Mouse (Mus musculus) heart, embryonic 15.5 days (tissue): ENCODE data around the gene Fubp3. TPM values are rescaled to one million over a fixed set of nuclear protein-coding genes. Genes with fewer than 3 reads are reported as not detected.

Experiments
- ATAC-seq: fragments of 200-750 bp; cut with Nextera tagmentation; replicated peaks from 2 replicates; pipeline ENCODE4 v1.8.0; 2017; ENCODE audit warnings: low read depth, moderate TSS enrichment; ENCODE audit not compliant: insufficient number of reproducible peaks, insufficient read depth, low FRiP score
- H3K27ac ChIP-seq: fragments of 300-500 bp; sonication (generic); 2 replicates; pipeline ENCODE4 v1.5.1; 2015; ENCODE audit warnings: mild to moderate bottlenecking, inconsistent platforms
- H3K27me3 ChIP-seq: fragments of 300-500 bp; sonication (generic); 2 replicates; pipeline ENCODE4 v1.6.1; 2015; ENCODE audit warnings: inconsistent platforms
- H3K36me3 ChIP-seq: fragments of 300-500 bp; sonication (generic); 2 replicates; pipeline ENCODE4 v1.6.1; 2015; ENCODE audit warnings: mild to moderate bottlenecking, inconsistent platforms
- H3K4me1 ChIP-seq: fragments of 300-500 bp; sonication (generic); replicated peaks from 2 replicates; pipeline ENCODE4 v1.6.1; 2015; ENCODE audit warnings: inconsistent platforms
- H3K4me2 ChIP-seq: fragments of 300-500 bp; sonication (generic); 2 replicates; pipeline ENCODE4 v1.6.1; 2015; ENCODE audit warnings: inconsistent platforms, mild to moderate bottlenecking, moderate library complexity
- H3K4me3 ChIP-seq: fragments of 300-500 bp; sonication (generic); 2 replicates; pipeline ENCODE4 v1.5.1; 2015; ENCODE audit warnings: mild to moderate bottlenecking, inconsistent platforms
- H3K9ac ChIP-seq: fragments of 300-500 bp; sonication (generic); 2 replicates; pipeline ENCODE4 v1.6.1; 2015; ENCODE audit warnings: mild to moderate bottlenecking, inconsistent platforms
- H3K9me3 ChIP-seq: fragments of 300-500 bp; sonication (generic); replicated peaks from 2 replicates; pipeline ENCODE4 v1.6.1; 2016; ENCODE audit warnings: inconsistent platforms
- WGBS: fragments of 180-500 bp; shearing (Covaris S2); methylation state at CpG from one replicate; pipeline ENCODE4 v1.1.7; 2015; ENCODE audit warnings: mixed read lengths; 5-methylcytosine and 5-hydroxymethylcytosine counted together
- polyA plus RNA-seq: library from polyadenylated mRNA; unstranded; fragments of >200 nt; fragmentation: Nextera tagmentation; extraction: Ambion mirVana; gene quantifications from 2 replicates; pipeline ENCODE4 v1.2.1, GENCODE M21; 2015

Fubp3 gene
- polyA plus RNA-seq, 1 experiment from 2014 or later: 43.1 TPM

- Histone ChIP-seq H3K4me2 (no peak overlapping the region), H3K27me3 (peaks cover 89% of the 10 kb centered on the region), H3K9ac (no peak overlapping the region), H3K27ac (no peak overlapping the region), H3K9me3 (no peaks in the 10 kb centered on the region), H3K4me3 (no peak overlapping the region), H3K36me3 (no peaks in the 10 kb centered on the region), H3K4me1 (peaks cover 26% of the 10 kb centered on the region)
- no peak for ATAC-seq
- WGBS: 23% methylated on average over 3 of the region's 3 CpGs
Observed at GRCm38 (mm10) chr2:31633531-31633930, 61.1 kb downstream of the Fubp3 start.

GRCm38 (mm10) chr2:31635281-31636137 is 63.1 kb downstream of the Fubp3 start:
- no peak for ATAC-seq
- H3K4me2 ChIP-seq: peak overlapping the region; percentile 43
- WGBS: 1% methylated on average over 52 of the region's 52 CpGs
- H3K4me3 ChIP-seq: peak overlapping the region; percentile 19
- no peak overlapping the region for H3K9ac ChIP-seq
- H3K9me3 ChIP-seq: no peaks in the 10 kb centered on the region
- H3K27ac ChIP-seq: no peak overlapping the region
- no peaks in the 10 kb centered on the region for H3K36me3 ChIP-seq
- H3K4me1 ChIP-seq: peaks cover 40% of the 10 kb centered on the region
- peaks cover 98% of the 10 kb centered on the region for H3K27me3 ChIP-seq

- Histone ChIP-seq H3K4me3 (peak overlapping the region; percentile 19), H3K9ac (no peak overlapping the region), H3K9me3 (no peaks in the 10 kb centered on the region), H3K4me2 (peak overlapping the region; percentile 43), H3K27ac (no peak overlapping the region), H3K27me3 (peaks cover 99% of the 10 kb centered on the region), H3K4me1 (peaks cover 47% of the 10 kb centered on the region), H3K36me3 (no peaks in the 10 kb centered on the region)
- no peak for ATAC-seq
- under 1% methylated on average over 48 of the region's 48 CpGs for WGBS
Observed at GRCm38 (mm10) chr2:31636138-31636741, 63.8 kb downstream of the Fubp3 start.

- 1% methylated on average over 35 of the region's 35 CpGs for WGBS
- H3K9me3 ChIP-seq: no peaks in the 10 kb centered on the region
- peak overlapping the region; percentile 19 for H3K4me3 ChIP-seq
- no peak overlapping the region for H3K9ac ChIP-seq
- H3K27ac ChIP-seq: no peak overlapping the region
- H3K36me3 ChIP-seq: no peaks in the 10 kb centered on the region
- peaks cover 47% of the 10 kb centered on the region for H3K4me1 ChIP-seq
- H3K4me2 ChIP-seq: 0 out of 2 replicates have a peak overlapping the region, but pooled peaks have one; percentile 14
- H3K27me3 ChIP-seq: peaks cover 100% of the 10 kb centered on the region
- no peak for ATAC-seq
Observed at GRCm38 (mm10) chr2:31636742-31637141, 64.3 kb downstream of the Fubp3 start.

- H3K4me3 ChIP-seq: peak overlapping the region; percentile 19
- peaks cover 100% of the 10 kb centered on the region for H3K27me3 ChIP-seq
- 0 out of 2 replicates have a peak overlapping the region, but pooled peaks have one; percentile 14 for H3K4me2 ChIP-seq
- no peaks in the 10 kb centered on the region for H3K36me3 ChIP-seq
- H3K4me1 ChIP-seq: peaks cover 47% of the 10 kb centered on the region
- ATAC-seq: no peak
- no peak overlapping the region for H3K27ac ChIP-seq
- H3K9ac ChIP-seq: no peak overlapping the region
- 3% methylated on average over 12 of the region's 12 CpGs for WGBS
- H3K9me3 ChIP-seq: no peaks in the 10 kb centered on the region
Observed at GRCm38 (mm10) chr2:31637311-31637710, 64.9 kb downstream of the Fubp3 start.

- H3K27me3 ChIP-seq: peaks cover 100% of the 10 kb centered on the region
- H3K4me2 ChIP-seq: no peak overlapping the region
- H3K36me3 ChIP-seq: no peaks in the 10 kb centered on the region
- H3K4me1 ChIP-seq: peaks cover 47% of the 10 kb centered on the region
- H3K9ac ChIP-seq: no peak overlapping the region
- under 1% methylated on average over 22 of the region's 22 CpGs for WGBS
- H3K9me3 ChIP-seq: no peaks in the 10 kb centered on the region
- no peak for ATAC-seq
- peak overlapping the region; percentile 1; the same call in 1 of the 2 replicates for H3K4me3 ChIP-seq
- no peak overlapping the region for H3K27ac ChIP-seq
Observed at GRCm38 (mm10) chr2:31637807-31638206, 65.4 kb downstream of the Fubp3 start.

GRCm38 (mm10) chr2:31638581-31639465 is 66.4 kb downstream of the Fubp3 start:
- 2% methylated on average over 32 of the region's 34 CpGs for WGBS
- Histone ChIP-seq H3K4me1 (peaks cover 47% of the 10 kb centered on the region), H3K36me3 (no peaks in the 10 kb centered on the region), H3K4me2 (no peak overlapping the region), H3K27me3 (peaks cover 100% of the 10 kb centered on the region), H3K9me3 (no peaks in the 10 kb centered on the region), H3K9ac (no peak overlapping the region), H3K27ac (no peak overlapping the region), H3K4me3 (no peak overlapping the region)
- ATAC-seq: no peak

- no peak overlapping the region for H3K4me3 ChIP-seq
- H3K9ac ChIP-seq: no peak overlapping the region
- ATAC-seq: no peak
- H3K36me3 ChIP-seq: no peaks in the 10 kb centered on the region
- H3K4me1 ChIP-seq: peaks cover 47% of the 10 kb centered on the region
- H3K27ac ChIP-seq: no peak overlapping the region
- peaks cover 100% of the 10 kb centered on the region for H3K27me3 ChIP-seq
- no peaks in the 10 kb centered on the region for H3K9me3 ChIP-seq
- WGBS: 2% methylated on average over 12 of the region's 13 CpGs
- H3K4me2 ChIP-seq: no peak overlapping the region
Observed at GRCm38 (mm10) chr2:31639466-31639760, 67.0 kb downstream of the Fubp3 start.

GRCm38 (mm10) chr2:31639901-31640608 is 67.6 kb downstream of the Fubp3 start, which contains the start of gene Prdm12:
Prdm12 (plus strand) TSS chr2:31640037.
- Histone ChIP-seq H3K4me1 (peaks cover 47% of the 10 kb centered on the region), H3K27ac (no peak within 1 kb of the TSS), H3K4me3 (peak within 1 kb of the TSS; percentile 22), H3K9ac (no peak within 1 kb of the TSS), H3K36me3 (no peaks in the 10 kb centered on the region), H3K27me3 (peaks cover 100% of the 10 kb centered on the region), H3K4me2 (0 out of 2 replicates have a peak within 1 kb of the TSS, but pooled peaks have one; percentile 24), H3K9me3 (no peaks in the 10 kb centered on the region)
- no peak for ATAC-seq
- WGBS: 3% methylated on average over 41 of the region's 41 CpGs

- peaks cover 99% of the 10 kb centered on the region for H3K27me3 ChIP-seq
- ATAC-seq: no peak
- 0 out of 2 replicates have a peak overlapping the region, but pooled peaks have one; percentile 24 for H3K4me2 ChIP-seq
- H3K4me1 ChIP-seq: peaks cover 41% of the 10 kb centered on the region
- peak overlapping the region; percentile 22 for H3K4me3 ChIP-seq
- no peak overlapping the region for H3K9ac ChIP-seq
- no peak overlapping the region for H3K27ac ChIP-seq
- no peaks in the 10 kb centered on the region for H3K9me3 ChIP-seq
- 2% methylated on average over 48 of the region's 48 CpGs for WGBS
- no peaks in the 10 kb centered on the region for H3K36me3 ChIP-seq
Observed at GRCm38 (mm10) chr2:31640609-31641507, 68.4 kb downstream of the Fubp3 start.
